In genomic region chr5:14927047-14927446, GRCm38 (mm10) we compare ENCODE assay signal across 17 mouse cellular contexts. TPM values are rescaled to one million over a fixed set of nuclear protein-coding genes. Genes with fewer than 3 reads are reported as not detected.
"Had no signal": no experiment of that assay in that cellular context is flagged by ENCODE, and none has a peak within 500 bp of the region (broad histone marks: within the 10 kb centered on the region; RNA-seq: fewer than 3 reads in every experiment).

No protein-coding gene starts in this region.

RNA-seq across cellular contexts. Expression of gene Speer4e, which starts 11.2 kb away (rescaled TPM):
- total RNA-seq: layer of hippocampus, adult 18-20 months; layer of hippocampus, postnatal 10 days; left cerebral cortex, postnatal 10 days; left cerebral cortex, postnatal 4 days; megakaryocyte-erythroid progenitor cell, adult 5-6 weeks; monocyte, adult 5-6 weeks; neutrophil, adult 5-6 weeks had no signal
- polyA plus RNA-seq: kidney, embryonic 14.5 days; limb, embryonic 13.5 days; liver, embryonic 11.5 days; liver, embryonic 15.5 days; lung, embryonic 15.5 days; midbrain, embryonic 13.5 days; neural tube, embryonic 12.5 days; stomach, embryonic 14.5 days; thymus, adult 2 months; urinary bladder, adult 2 months had no signal

RNA-seq across cellular contexts. Expression of gene Gm9758, which starts 12.3 kb away (rescaled TPM):
- total RNA-seq: layer of hippocampus, adult 18-20 months; layer of hippocampus, postnatal 10 days; left cerebral cortex, postnatal 10 days; left cerebral cortex, postnatal 4 days; megakaryocyte-erythroid progenitor cell, adult 5-6 weeks; monocyte, adult 5-6 weeks; neutrophil, adult 5-6 weeks had no signal
- polyA plus RNA-seq: kidney, embryonic 14.5 days; limb, embryonic 13.5 days; liver, embryonic 11.5 days; liver, embryonic 15.5 days; lung, embryonic 15.5 days; midbrain, embryonic 13.5 days; neural tube, embryonic 12.5 days; stomach, embryonic 14.5 days; thymus, adult 2 months; urinary bladder, adult 2 months had no signal

RNA-seq across cellular contexts. Expression of gene Gm10354, which starts 51.7 kb away (rescaled TPM):
- total RNA-seq: layer of hippocampus, adult 18-20 months; layer of hippocampus, postnatal 10 days; left cerebral cortex, postnatal 10 days; left cerebral cortex, postnatal 4 days; megakaryocyte-erythroid progenitor cell, adult 5-6 weeks; monocyte, adult 5-6 weeks; neutrophil, adult 5-6 weeks had no signal
- polyA plus RNA-seq: kidney, embryonic 14.5 days; limb, embryonic 13.5 days; liver, embryonic 11.5 days; liver, embryonic 15.5 days; lung, embryonic 15.5 days; midbrain, embryonic 13.5 days; neural tube, embryonic 12.5 days; stomach, embryonic 14.5 days; thymus, adult 2 months; urinary bladder, adult 2 months had no signal
